Mouse (Mus musculus) small intestine, adult 2 months (tissue): ENCODE data around the gene Dlg2.

Experiments
- CTCF ChIP-seq: fragments of 200-500 bp; IDR thresholded peaks from 2 replicates; pipeline ENCODE4 v1.5.1; 2012; ENCODE audit warnings: low read depth, mild to moderate bottlenecking, control low read depth, inconsistent platforms, low read length, moderate library complexity, mixed read lengths; ENCODE audit not compliant: insufficient replicate concordance, insufficient read length; ENCODE audit errors: extremely low read depth
- POLR2A ChIP-seq: fragments of 200-500 bp; IDR thresholded peaks from 2 replicates; pipeline ENCODE4 v1.6.1; 2012; ENCODE audit warnings: low read depth, mild to moderate bottlenecking, control low read depth, inconsistent platforms, low read length, moderate library complexity

DNA sequence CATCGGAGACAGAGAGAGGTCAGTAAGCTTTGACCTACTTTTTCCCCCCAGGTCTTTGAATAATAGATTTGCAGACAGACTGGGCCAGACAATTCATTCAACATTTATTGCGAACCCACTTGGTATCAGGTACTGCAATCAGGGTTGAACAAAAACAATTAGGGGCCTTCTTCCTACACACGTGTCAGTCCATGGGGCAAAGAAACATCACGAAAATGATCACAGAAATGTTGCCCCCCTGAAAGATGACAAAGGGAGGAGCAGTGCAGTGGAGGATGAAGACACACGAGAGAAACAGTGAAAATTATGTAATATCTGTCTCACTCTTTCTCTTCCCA is 966.9 kb downstream of the Dlg2 start:
- TF ChIP-seq CTCF (no peak), POLR2A (no peak)
